Mouse (Mus musculus) embryonic fibroblast, embryonic 13.5 days (primary cell): ENCODE measurements around the gene Naa25.

Source experiments
- CTCF ChIP-seq: IDR thresholded peaks from 2 replicates; pipeline ENCODE4 v1.5.1; 2011; ENCODE audit warnings: mild to moderate bottlenecking, control low read depth, low read length, moderate library complexity, borderline replicate concordance; ENCODE audit not compliant: insufficient read depth
- POLR2A ChIP-seq: IDR thresholded peaks from 2 replicates; pipeline ENCODE4 v1.6.1; 2011; ENCODE audit warnings: low read depth, mild to moderate bottlenecking, control low read depth, low read length, moderate library complexity

GRCm38 (mm10) chr5:121395621-121396020, 2.1 kb upstream of the Naa25 start:
- no peak for TF ChIP-seq POLR2A
- no peak for TF ChIP-seq CTCF
